Mouse (Mus musculus) intestine, embryonic 15.5 days (tissue): Measurements from ENCODE around the gene Gga1. TPM values are rescaled to one million over a fixed set of nuclear protein-coding genes. Genes with fewer than 3 reads are reported as not detected.

ENCODE experiments used
- ATAC-seq: fragments of 200-750 bp; cut with Nextera tagmentation; 2 replicates; pipeline ENCODE4 v1.8.0; 2017; ENCODE audit warnings: moderate TSS enrichment, moderate library complexity
- H3K27ac ChIP-seq: fragments of 300-500 bp; sonication (generic); 2 replicates; pipeline ENCODE4 v1.5.1; 2015; ENCODE audit warnings: mild to moderate bottlenecking, inconsistent platforms
- H3K27me3 ChIP-seq: fragments of 300-500 bp; sonication (generic); replicated peaks from 2 replicates; pipeline ENCODE4 v1.6.1; 2015; ENCODE audit warnings: inconsistent platforms
- H3K36me3 ChIP-seq: fragments of 300-500 bp; sonication (generic); 2 replicates; pipeline ENCODE4 v1.6.1; 2015; ENCODE audit warnings: inconsistent platforms
- H3K4me1 ChIP-seq: fragments of 300-500 bp; sonication (generic); replicated peaks from 2 replicates; pipeline ENCODE4 v1.6.1; 2015; ENCODE audit warnings: inconsistent platforms
- H3K4me2 ChIP-seq: fragments of 300-500 bp; sonication (generic); replicated peaks from 2 replicates; pipeline ENCODE4 v1.6.1; 2015; ENCODE audit warnings: mild to moderate bottlenecking, inconsistent platforms
- H3K4me3 ChIP-seq: fragments of 300-500 bp; sonication (generic); replicated peaks from 2 replicates; pipeline ENCODE4 v1.5.1; 2015; ENCODE audit warnings: inconsistent platforms
- H3K9ac ChIP-seq: fragments of 300-500 bp; sonication (generic); 2 replicates; pipeline ENCODE4 v1.6.1; 2015; ENCODE audit warnings: inconsistent platforms
- H3K9me3 ChIP-seq: fragments of 300-500 bp; sonication (generic); 2 replicates; pipeline ENCODE4 v1.6.1; 2016; ENCODE audit warnings: inconsistent platforms
- WGBS: fragments of 180-500 bp; shearing (Covaris S2); methylation state at CpG from one replicate; pipeline ENCODE4 v1.1.7; 2015; 5-methylcytosine and 5-hydroxymethylcytosine counted together
- polyA plus RNA-seq: library from polyadenylated mRNA; unstranded; fragments of >200 nt; fragmentation: Nextera tagmentation; extraction: Ambion mirVana; gene quantifications from 2 replicates; pipeline ENCODE4 v1.2.1, GENCODE M21; 2015

The Gga1 gene
- polyA plus RNA-seq, 1 experiment from 2014 or later, result 47.6 TPM

- Histone ChIP-seq H3K27me3 (no peaks in the 10 kb centered on the region), H3K4me3 (no peak overlapping the region), H3K36me3 (peaks cover 18% of the 10 kb centered on the region), H3K27ac (peak overlapping the region; percentile 84; the same call in 1 of the 2 replicates), H3K4me1 (peaks cover 70% of the 10 kb centered on the region), H3K9me3 (no peaks in the 10 kb centered on the region), H3K4me2 (no peak overlapping the region), H3K9ac (no peak overlapping the region)
- no peak for ATAC-seq
- WGBS, result 30% methylated on average over 5 of the region's 5 CpGs
These were observed 28.5 kb upstream of the Gga1 start for GRCm38 (mm10) chr15:78848467-78848866.

GRCm38 (mm10) chr15:78849485-78849884 is 27.5 kb upstream of the Gga1 start:
- no peak for ATAC-seq
- H3K9ac ChIP-seq, result 0 out of 2 replicates have a peak overlapping the region, but pooled peaks have one; percentile 10
- WGBS, result 79% methylated on average over 12 of the region's 12 CpGs
- H3K4me1 ChIP-seq, result peaks cover 64% of the 10 kb centered on the region
- H3K27me3 ChIP-seq, result no peaks in the 10 kb centered on the region
- peak overlapping the region; percentile 84 for H3K27ac ChIP-seq
- H3K9me3 ChIP-seq, result no peaks in the 10 kb centered on the region
- no peak overlapping the region for H3K4me2 ChIP-seq
- H3K36me3 ChIP-seq, result peaks cover 18% of the 10 kb centered on the region
- no peak overlapping the region for H3K4me3 ChIP-seq

- no peaks in the 10 kb centered on the region for H3K27me3 ChIP-seq
- ATAC-seq, result peak; percentile 81
- H3K4me1 ChIP-seq, result peaks cover 58% of the 10 kb centered on the region
- H3K4me3 ChIP-seq, result no peak overlapping the region
- peaks cover 18% of the 10 kb centered on the region for H3K36me3 ChIP-seq
- peak overlapping the region; percentile 84 for H3K27ac ChIP-seq
- peak overlapping the region; percentile 10; the same call in 1 of the 2 replicates for H3K9ac ChIP-seq
- H3K4me2 ChIP-seq, result peak overlapping the region; percentile 24; the same call in 1 of the 2 replicates
- no peaks in the 10 kb centered on the region for H3K9me3 ChIP-seq
- WGBS, result 50% methylated on average over 15 of the region's 15 CpGs
These were observed 26.7 kb upstream of the Gga1 start for GRCm38 (mm10) chr15:78850059-78850824.

- H3K9me3 ChIP-seq, result no peaks in the 10 kb centered on the region
- no peak overlapping the region for H3K4me3 ChIP-seq
- H3K27ac ChIP-seq, result peak overlapping the region; percentile 84
- H3K9ac ChIP-seq, result no peak overlapping the region; the same call in 1 of the 2 replicates
- WGBS, result 54% methylated on average over 6 of the region's 6 CpGs
- H3K4me1 ChIP-seq, result peaks cover 53% of the 10 kb centered on the region
- H3K4me2 ChIP-seq, result peak overlapping the region; percentile 38; the same call in 1 of the 2 replicates
- no peaks in the 10 kb centered on the region for H3K27me3 ChIP-seq
- peaks cover 17% of the 10 kb centered on the region for H3K36me3 ChIP-seq
- ATAC-seq, result no peak
These were observed 26.0 kb upstream of the Gga1 start for GRCm38 (mm10) chr15:78850944-78851343.

- 12% methylated on average over 13 of the region's 13 CpGs for WGBS
- ATAC-seq, result peak; percentile 66
- peak overlapping the region; percentile 84 for H3K27ac ChIP-seq
- peaks cover 46% of the 10 kb centered on the region for H3K4me1 ChIP-seq
- H3K9me3 ChIP-seq, result no peaks in the 10 kb centered on the region
- peak overlapping the region; percentile 51 for H3K4me2 ChIP-seq
- H3K9ac ChIP-seq, result no peak overlapping the region
- H3K27me3 ChIP-seq, result no peaks in the 10 kb centered on the region
- H3K4me3 ChIP-seq, result no peak overlapping the region
- H3K36me3 ChIP-seq, result peaks cover 14% of the 10 kb centered on the region
These were observed 25.4 kb upstream of the Gga1 start for GRCm38 (mm10) chr15:78851505-78852153.

- ATAC-seq, result peak; percentile 44
These were observed 21.6 kb upstream of the Gga1 start, which contains the start of gene Lgals2 for GRCm38 (mm10) chr15:78855303-78855965. Gene Lgals2 (minus strand): TSS chr15:78855529.

GRCm38 (mm10) chr15:78857009-78857408 is 20.0 kb upstream of the Gga1 start:
- no peak for ATAC-seq
- Histone ChIP-seq H3K9ac (no peak overlapping the region), H3K9me3 (no peaks in the 10 kb centered on the region), H3K27ac (no peak overlapping the region), H3K36me3 (no peaks in the 10 kb centered on the region), H3K4me3 (no peak overlapping the region), H3K27me3 (no peaks in the 10 kb centered on the region), H3K4me1 (peaks cover 28% of the 10 kb centered on the region), H3K4me2 (no peak overlapping the region)
- WGBS, result 71% methylated on average over 7 of the region's 7 CpGs

More at GRCm38 (mm10) chr15:78855303-78855965, 21.6 kb upstream of the Gga1 start, which contains the start of gene Lgals2:
- H3K4me1 ChIP-seq, result peaks cover 41% of the 10 kb centered on the region
- H3K27me3 ChIP-seq, result no peaks in the 10 kb centered on the region
- no peaks in the 10 kb centered on the region for H3K36me3 ChIP-seq
- H3K9ac ChIP-seq, result peak within 1 kb of the TSS; percentile 45; the same call in 1 of the 2 replicates
- H3K4me3 ChIP-seq, result peak within 1 kb of the TSS; percentile 38
- H3K27ac ChIP-seq, result peak within 1 kb of the TSS; percentile 70
- H3K9me3 ChIP-seq, result no peaks in the 10 kb centered on the region
- WGBS, result 46% methylated on average over 8 of the region's 8 CpGs
- peak within 1 kb of the TSS; percentile 51 for H3K4me2 ChIP-seq

GRCm38 (mm10) chr15:78859311-78859710 is 17.7 kb upstream of the Gga1 start:
- Histone ChIP-seq H3K9me3 (no peaks in the 10 kb centered on the region), H3K4me3 (no peak overlapping the region), H3K9ac (no peak overlapping the region), H3K4me2 (no peak overlapping the region; the same call in 1 of the 2 replicates), H3K36me3 (no peaks in the 10 kb centered on the region), H3K4me1 (peaks cover 33% of the 10 kb centered on the region), H3K27me3 (no peaks in the 10 kb centered on the region), H3K27ac (peak overlapping the region; percentile 75)
- peak; percentile 16; the same call in 1 of the 2 replicates for ATAC-seq
- WGBS, result 58% methylated on average over 4 of the region's 4 CpGs

GRCm38 (mm10) chr15:78859714-78860113 is 17.3 kb upstream of the Gga1 start:
- 46% methylated on average over 6 of the region's 6 CpGs for WGBS
- H3K27me3 ChIP-seq, result no peaks in the 10 kb centered on the region
- no peaks in the 10 kb centered on the region for H3K36me3 ChIP-seq
- H3K4me2 ChIP-seq, result no peak overlapping the region; the same call in 1 of the 2 replicates
- peak overlapping the region; percentile 75; the same call in 1 of the 2 replicates for H3K27ac ChIP-seq
- peaks cover 33% of the 10 kb centered on the region for H3K4me1 ChIP-seq
- no peak overlapping the region for H3K4me3 ChIP-seq
- H3K9ac ChIP-seq, result no peak overlapping the region
- ATAC-seq, result peak; percentile 50
- H3K9me3 ChIP-seq, result no peaks in the 10 kb centered on the region

- 79% methylated on average over 5 of the region's 5 CpGs for WGBS
These were observed 14.7 kb upstream of the Gga1 start for GRCm38 (mm10) chr15:78862280-78862679.

GRCm38 (mm10) chr15:78863154-78863553 is 13.8 kb upstream of the Gga1 start:
- no peaks in the 10 kb centered on the region for H3K9me3 ChIP-seq
- ATAC-seq, result no peak
- no peak overlapping the region for H3K4me3 ChIP-seq
- no peak overlapping the region for H3K4me2 ChIP-seq
- no peaks in the 10 kb centered on the region for H3K36me3 ChIP-seq
- no peaks in the 10 kb centered on the region for H3K27me3 ChIP-seq
- 68% methylated on average over 2 of the region's 2 CpGs for WGBS
- H3K4me1 ChIP-seq, result peaks cover 27% of the 10 kb centered on the region
- 0 out of 2 replicates have a peak overlapping the region, but pooled peaks have one; percentile 28 for H3K27ac ChIP-seq
- no peak overlapping the region for H3K9ac ChIP-seq

More at GRCm38 (mm10) chr15:78862280-78862679, 14.7 kb upstream of the Gga1 start:
- Histone ChIP-seq H3K4me3 (no peak overlapping the region), H3K9me3 (no peaks in the 10 kb centered on the region), H3K4me2 (no peak overlapping the region), H3K4me1 (peaks cover 31% of the 10 kb centered on the region), H3K27ac (no peak overlapping the region), H3K36me3 (no peaks in the 10 kb centered on the region), H3K9ac (no peak overlapping the region), H3K27me3 (no peaks in the 10 kb centered on the region)
- ATAC-seq, result no peak

GRCm38 (mm10) chr15:78863852-78864253 is 13.1 kb upstream of the Gga1 start:
- Histone ChIP-seq H3K36me3 (no peaks in the 10 kb centered on the region), H3K9me3 (no peaks in the 10 kb centered on the region), H3K9ac (no peak overlapping the region), H3K4me2 (no peak overlapping the region; the same call in 1 of the 2 replicates), H3K27ac (peak overlapping the region; percentile 28; the same call in 1 of the 2 replicates), H3K4me3 (no peak overlapping the region), H3K27me3 (no peaks in the 10 kb centered on the region), H3K4me1 (peaks cover 31% of the 10 kb centered on the region)
- 46% methylated on average over 13 of the region's 13 CpGs for WGBS
- ATAC-seq, result no peak
